Mouse (Mus musculus) ES-Bruce4 (cell line): ENCODE measurements around the gene Galnt4. TPM values are rescaled to one million over a fixed set of nuclear protein-coding genes. Genes with fewer than 3 reads are reported as not detected.

ENCODE experiments used
- H3K27ac ChIP-seq: 2 replicates; pipeline ENCODE4 v1.5.1; 2012; ENCODE audit warnings: low read length, inconsistent platforms; ENCODE audit not compliant: insufficient read depth
- H3K27me3 ChIP-seq: 2 replicates; pipeline ENCODE4 v1.6.1; 2012; ENCODE audit warnings: mild to moderate bottlenecking, low read length, inconsistent platforms; ENCODE audit not compliant: control insufficient read depth, poor library complexity, insufficient read depth, severe bottlenecking
- H3K36me3 ChIP-seq: 2 replicates; pipeline ENCODE4 v1.6.1; 2012; ENCODE audit warnings: inconsistent platforms, mild to moderate bottlenecking, low read length, moderate library complexity; ENCODE audit not compliant: control insufficient read depth, poor library complexity, insufficient read depth, severe bottlenecking
- H3K4me1 ChIP-seq: one replicate; pipeline ENCODE4 v1.8.1; 2011; ENCODE audit warnings: low read length; ENCODE audit not compliant: control insufficient read depth, insufficient read depth
- H3K4me3 ChIP-seq: 2 replicates; pipeline ENCODE4 v1.5.1; 2011; ENCODE audit warnings: low read depth, mild to moderate bottlenecking, low read length
- H3K9ac ChIP-seq: 2 replicates; pipeline ENCODE4 v1.6.1; 2012; ENCODE audit warnings: low read depth, mild to moderate bottlenecking, inconsistent platforms; ENCODE audit not compliant: poor library complexity, severe bottlenecking
- H3K9me3 ChIP-seq: replicated peaks from 2 replicates; pipeline ENCODE4 v1.6.1; 2012; ENCODE audit warnings: mild to moderate bottlenecking, low read length, inconsistent platforms; ENCODE audit not compliant: control insufficient read depth, poor library complexity, insufficient read depth, severe bottlenecking
- CTCF ChIP-seq: IDR thresholded peaks from one replicate; pipeline ENCODE4 v1.8.1; 2011; ENCODE audit warnings: low read depth, low read length
- EP300 ChIP-seq: IDR thresholded peaks from 2 replicates; pipeline ENCODE4 v1.6.1; 2011; ENCODE audit warnings: low read depth, low read length; ENCODE audit not compliant: insufficient read depth
- POLR2A ChIP-seq: IDR thresholded peaks from one replicate; pipeline ENCODE4 v1.8.1; 2011; ENCODE audit warnings: low read length; ENCODE audit not compliant: insufficient read depth
- polyA plus RNA-seq: library from polyadenylated mRNA; stranded (reverse); fragments of >200 nt; gene quantifications from 2 replicates; pipeline ENCODE4 v1.2.4, GENCODE M21; 2011; ENCODE audit warnings: low read depth; ENCODE audit not compliant: missing spikeins, insufficient read depth, insufficient read length

Galnt4 gene
- polyA plus RNA-seq, 1 experiment: 1.9 TPM

DNA sequence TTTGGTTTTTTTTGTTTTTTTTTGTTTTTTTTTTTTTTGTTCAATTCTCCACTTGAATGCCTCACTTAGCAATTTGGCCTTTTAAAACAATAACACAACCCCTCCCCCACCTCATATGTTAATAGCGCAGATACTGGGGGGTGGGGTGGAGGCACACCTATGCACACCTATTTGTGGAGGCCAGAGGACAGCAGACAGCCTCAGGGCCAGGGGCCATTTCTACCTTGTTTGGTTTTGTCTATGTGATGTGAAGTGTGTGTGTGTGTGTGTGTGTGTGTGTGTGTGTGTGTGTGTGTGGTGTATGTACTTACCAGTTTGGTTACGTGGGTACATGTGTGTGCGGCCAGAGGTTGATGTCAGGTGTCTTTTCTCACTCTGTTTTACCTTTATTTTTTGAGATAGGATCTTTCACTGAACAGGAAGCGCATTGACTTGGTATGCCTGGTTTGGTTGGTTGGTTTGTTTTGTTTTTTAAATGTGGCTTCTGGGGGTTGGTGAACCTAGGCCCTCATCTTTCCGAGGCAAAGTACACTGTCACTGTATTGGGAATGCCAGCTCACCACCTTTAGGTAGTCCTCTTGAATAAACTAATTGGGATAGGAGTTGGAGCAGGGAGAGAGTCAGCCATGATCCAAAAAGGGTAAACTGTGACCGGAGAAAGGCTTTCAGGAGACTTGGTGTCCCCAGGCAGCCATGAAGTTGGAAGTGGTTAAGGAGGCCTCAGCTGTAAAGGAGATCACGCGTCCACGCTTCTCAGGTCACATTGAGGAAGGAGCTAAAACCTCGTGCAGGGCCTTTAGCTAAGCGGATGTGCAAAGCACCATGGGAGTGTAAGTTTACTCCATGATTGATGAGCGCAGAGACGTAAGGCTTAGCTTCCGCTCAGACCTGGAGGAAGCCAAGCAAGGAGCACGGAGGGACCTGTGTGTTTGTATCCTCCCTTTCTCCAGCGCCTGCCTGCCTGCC lies 9.0 kb downstream of the Galnt4 start:
- Histone ChIP-seq H3K9me3 (no peaks in the 10 kb centered on the region), H3K27me3 (no peaks in the 10 kb centered on the region), H3K27ac (peak overlapping the region; percentile 54), H3K4me3 (no peak overlapping the region), H3K4me1 (peaks cover 8% of the 10 kb centered on the region), H3K9ac (no peak overlapping the region), H3K36me3 (no peaks in the 10 kb centered on the region)
- TF ChIP-seq EP300 (peak; percentile 88), POLR2A (no peak), CTCF (no peak)

GRCm38 (mm10) chr10:99117876-99118275 lies 9.9 kb downstream of the Galnt4 start:
- Histone ChIP-seq H3K36me3 (no peaks in the 10 kb centered on the region), H3K9me3 (no peaks in the 10 kb centered on the region), H3K27ac (no peak overlapping the region), H3K4me1 (peaks cover 8% of the 10 kb centered on the region), H3K4me3 (no peak overlapping the region), H3K9ac (no peak overlapping the region), H3K27me3 (no peaks in the 10 kb centered on the region)
- TF ChIP-seq POLR2A: no peak
- TF ChIP-seq CTCF: no peak
- TF ChIP-seq EP300: no peak

DNA sequence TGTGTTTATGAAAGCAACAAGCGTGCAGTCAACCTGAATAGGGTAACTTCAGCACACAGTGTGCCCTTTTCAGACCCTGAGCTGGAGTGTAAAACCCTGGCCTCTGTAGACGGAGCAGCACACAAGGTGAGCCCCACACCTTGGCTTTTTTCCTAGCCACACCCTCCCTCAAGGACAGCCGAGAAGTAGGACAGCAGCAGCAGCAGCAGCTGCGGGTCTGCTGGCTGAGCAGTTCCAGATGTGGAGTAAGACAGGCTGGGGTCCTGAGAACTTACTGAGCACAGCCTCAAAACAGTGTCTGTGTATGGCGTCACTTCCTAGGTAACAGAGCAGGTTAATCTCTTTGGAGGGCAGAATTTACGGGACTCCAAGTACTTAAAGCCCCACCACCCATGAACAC lies 10.7 kb downstream of the Galnt4 start:
- TF ChIP-seq CTCF: no peak
- TF ChIP-seq EP300: peak; percentile 74
- no peak for TF ChIP-seq POLR2A

DNA sequence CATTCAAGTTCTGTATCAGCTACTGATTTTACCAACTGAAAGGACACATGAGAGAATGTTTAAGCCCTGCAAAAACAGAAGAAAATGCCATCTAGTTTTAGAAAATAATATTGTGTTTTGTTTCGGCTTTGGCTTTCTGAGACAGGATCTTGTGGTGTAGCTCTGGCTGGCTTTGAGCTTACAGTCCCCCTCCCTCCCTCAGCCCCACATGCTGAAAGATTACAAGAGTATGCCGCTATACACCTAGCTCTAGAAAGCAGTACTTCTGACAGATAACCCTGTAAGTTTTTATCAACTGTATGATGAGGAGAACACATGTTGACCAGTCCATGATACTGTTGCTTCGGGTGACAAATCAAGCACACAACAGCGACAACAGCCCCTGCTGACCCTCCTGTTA lies 11.5 kb downstream of the Galnt4 start:
- Histone ChIP-seq H3K4me3 (no peak overlapping the region), H3K27ac (no peak overlapping the region), H3K27me3 (no peaks in the 10 kb centered on the region), H3K9me3 (no peaks in the 10 kb centered on the region), H3K9ac (no peak overlapping the region), H3K4me1 (peaks cover 6% of the 10 kb centered on the region), H3K36me3 (no peaks in the 10 kb centered on the region)
- TF ChIP-seq POLR2A (no peak), EP300 (no peak), CTCF (no peak)

More for the DNA sequence above, 10.7 kb downstream of the Galnt4 start:
- Histone ChIP-seq H3K36me3 (no peaks in the 10 kb centered on the region), H3K9me3 (no peaks in the 10 kb centered on the region), H3K9ac (no peak overlapping the region), H3K4me3 (no peak overlapping the region), H3K27ac (no peak overlapping the region), H3K27me3 (no peaks in the 10 kb centered on the region), H3K4me1 (peaks cover 6% of the 10 kb centered on the region)

- Histone ChIP-seq H3K9me3 (no peaks in the 10 kb centered on the region), H3K4me1 (no peaks in the 10 kb centered on the region), H3K36me3 (no peaks in the 10 kb centered on the region), H3K9ac (no peak within 1 kb of the TSS), H3K27me3 (no peaks in the 10 kb centered on the region), H3K27ac (no peak within 1 kb of the TSS), H3K4me3 (no peak within 1 kb of the TSS)
- TF ChIP-seq EP300 (no peak), POLR2A (no peak), CTCF (no peak)
These were observed 18.3 kb downstream of the Galnt4 start, which contains the start of gene Phxr2 for GRCm38 (mm10) chr10:99126225-99126624. TSS of gene Phxr2 (minus strand) at chr10:99126325.

DNA sequence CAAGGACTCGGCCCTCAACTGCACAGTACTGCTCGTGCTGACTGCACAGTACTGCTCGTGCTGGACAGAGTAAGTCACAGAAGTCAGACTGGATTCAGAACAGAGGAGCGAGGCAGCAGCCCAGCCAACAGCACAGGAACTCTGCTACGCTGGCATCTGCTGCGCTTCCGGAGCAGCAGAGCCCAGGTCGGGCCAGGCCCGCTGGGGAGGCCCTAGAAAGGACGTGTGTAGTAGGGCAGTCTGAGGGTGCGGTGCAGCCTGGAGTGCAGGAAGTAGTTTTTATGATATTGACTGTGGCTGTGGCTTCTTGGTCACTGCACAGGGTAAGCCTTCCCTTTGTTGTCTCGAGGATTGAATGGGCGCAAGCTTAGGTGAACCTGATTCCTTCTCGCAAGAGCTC lies 19.0 kb downstream of the Galnt4 start:
- Histone ChIP-seq H3K36me3 (no peaks in the 10 kb centered on the region), H3K27me3 (no peaks in the 10 kb centered on the region), H3K9me3 (no peaks in the 10 kb centered on the region), H3K4me1 (no peaks in the 10 kb centered on the region), H3K9ac (no peak overlapping the region), H3K4me3 (no peak overlapping the region), H3K27ac (no peak overlapping the region)
- TF ChIP-seq POLR2A: no peak
- no peak for TF ChIP-seq EP300
- TF ChIP-seq CTCF: no peak
